Mouse (Mus musculus) spleen, embryonic (tissue): ENCODE results near the gene Rasal1.

Experiments used
- CTCF ChIA-PET: fragments of 350-600 bp; sonication (Branson Sonifier 250); formaldehyde crosslinking; loops from one replicate; lab custom pipeline; 2022; lab: Charles Lee

Gene Rasal1

DNA sequence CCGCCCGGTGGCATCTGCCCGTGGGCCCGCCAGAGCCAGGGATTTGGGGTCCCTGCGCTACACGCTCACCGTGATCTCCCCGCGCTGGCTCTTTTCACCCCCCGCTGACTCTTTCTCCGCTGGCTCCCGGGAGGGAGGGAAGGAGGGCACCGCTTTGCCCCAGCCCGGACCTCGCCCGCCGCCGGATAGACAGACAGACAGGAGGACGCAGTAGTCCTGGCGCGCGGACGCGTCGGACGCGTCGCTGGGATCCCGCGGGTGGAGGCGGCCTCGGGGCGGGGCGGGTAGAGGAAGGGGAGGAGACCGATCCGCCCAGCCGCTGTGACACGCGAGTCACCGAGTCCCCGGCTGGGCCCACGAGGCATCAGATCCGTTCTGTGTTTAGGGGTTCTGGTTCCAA is 62.8 kb downstream of the Rasal1 start:
- CTCF ChIA-PET = no interaction called here

DNA sequence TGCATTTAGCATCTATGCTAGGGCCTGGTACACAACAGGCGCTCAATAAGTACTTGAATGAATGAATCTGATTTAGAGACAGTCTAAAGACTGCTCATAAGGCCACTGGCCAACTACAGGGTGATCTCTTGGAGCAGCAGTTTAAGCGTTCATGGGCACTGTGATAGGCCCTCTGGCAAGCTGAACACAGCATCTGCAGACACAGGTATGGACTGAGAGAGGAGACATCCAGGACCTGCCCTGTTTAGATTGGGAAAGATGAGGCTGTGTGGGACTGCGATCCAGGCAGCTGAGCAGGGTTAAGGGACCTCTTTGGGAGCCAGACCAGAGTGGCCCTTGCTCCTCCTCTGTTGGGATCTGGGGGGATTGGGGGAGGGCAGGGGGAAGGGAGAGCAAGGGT is 63.2 kb downstream of the Rasal1 start, which contains the start of gene Dtx1:
Gene Dtx1, minus strand, starts transcription at position 101 of the 400 bp plus-strand sequence.
- CTCF ChIA-PET = interaction anchor here (0.6 kb wide), 1 partner anchor 22 kb away, joined by 3 read pairs; no protein-coding TSS in a partner anchor

DNA sequence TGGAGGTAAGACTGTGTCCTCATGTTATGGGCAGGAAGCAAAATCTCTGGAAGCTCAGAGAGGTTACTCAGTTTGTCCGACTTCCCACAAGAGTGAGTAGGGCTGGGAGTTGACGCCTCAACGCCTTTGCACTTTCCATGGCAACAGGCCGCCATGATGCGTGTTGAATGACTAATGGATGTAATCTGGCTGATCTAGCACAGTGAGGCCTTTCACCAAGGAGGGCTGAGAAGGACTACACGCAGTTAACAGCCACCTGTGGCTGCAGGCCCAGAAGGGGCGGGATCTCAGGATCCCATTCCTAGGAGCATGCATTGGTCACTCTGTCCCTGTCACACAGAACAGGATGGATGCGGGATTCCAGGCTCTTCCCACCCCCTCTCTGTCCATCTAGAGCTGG is 64.1 kb downstream of the Rasal1 start:
- CTCF ChIA-PET = no interaction called here

DNA sequence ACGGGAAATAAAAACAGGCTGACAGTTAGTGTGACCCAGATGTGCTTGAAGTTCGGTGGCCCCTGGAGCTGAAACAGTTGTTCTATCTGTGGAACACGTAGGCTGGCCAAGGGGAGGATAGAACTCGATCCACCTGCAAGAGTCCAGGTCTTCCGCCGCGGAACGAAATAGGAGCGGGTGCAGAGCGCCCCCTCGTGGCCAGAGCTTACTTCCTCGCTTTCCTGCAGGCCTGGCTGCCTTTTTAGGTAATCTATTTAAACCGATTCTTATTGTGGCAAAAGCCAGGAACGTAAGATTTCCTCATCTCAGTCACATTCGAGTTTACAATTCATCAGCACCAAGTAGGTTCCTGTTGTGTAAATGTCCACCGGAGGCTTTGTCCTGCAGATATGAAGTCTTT is 65.7 kb downstream of the Rasal1 start:
- CTCF ChIA-PET = interaction anchor here (0.6 to 2.8 kb wide), 3 partner anchors 35 to 100 kb away, joined by 3 to 29 read pairs (median 15); no protein-coding TSS in a partner anchor

DNA sequence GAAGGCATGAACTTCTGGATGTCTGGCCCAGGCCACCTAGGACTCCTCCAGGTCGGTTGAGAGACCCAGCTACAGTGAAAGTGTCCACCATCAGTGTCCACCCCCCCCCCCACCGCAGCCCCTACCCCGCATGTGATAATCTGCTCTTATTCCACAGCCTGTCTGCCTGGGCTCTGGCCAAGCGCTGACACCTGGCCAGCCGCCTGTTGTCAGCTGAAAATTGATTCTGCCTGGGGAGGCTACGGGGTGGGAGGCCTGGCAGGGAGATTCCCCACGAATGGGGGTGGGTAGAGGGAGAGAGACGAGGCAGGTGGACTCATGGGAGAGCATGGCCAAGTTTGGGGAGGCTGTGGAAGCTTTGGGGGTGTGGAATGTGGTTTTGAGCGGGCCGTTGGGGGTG is 68.5 kb downstream of the Rasal1 start:
- CTCF ChIA-PET = interaction anchor here (0.6 kb wide), 1 partner anchor 111 kb away, joined by 4 read pairs; no protein-coding TSS in a partner anchor

DNA sequence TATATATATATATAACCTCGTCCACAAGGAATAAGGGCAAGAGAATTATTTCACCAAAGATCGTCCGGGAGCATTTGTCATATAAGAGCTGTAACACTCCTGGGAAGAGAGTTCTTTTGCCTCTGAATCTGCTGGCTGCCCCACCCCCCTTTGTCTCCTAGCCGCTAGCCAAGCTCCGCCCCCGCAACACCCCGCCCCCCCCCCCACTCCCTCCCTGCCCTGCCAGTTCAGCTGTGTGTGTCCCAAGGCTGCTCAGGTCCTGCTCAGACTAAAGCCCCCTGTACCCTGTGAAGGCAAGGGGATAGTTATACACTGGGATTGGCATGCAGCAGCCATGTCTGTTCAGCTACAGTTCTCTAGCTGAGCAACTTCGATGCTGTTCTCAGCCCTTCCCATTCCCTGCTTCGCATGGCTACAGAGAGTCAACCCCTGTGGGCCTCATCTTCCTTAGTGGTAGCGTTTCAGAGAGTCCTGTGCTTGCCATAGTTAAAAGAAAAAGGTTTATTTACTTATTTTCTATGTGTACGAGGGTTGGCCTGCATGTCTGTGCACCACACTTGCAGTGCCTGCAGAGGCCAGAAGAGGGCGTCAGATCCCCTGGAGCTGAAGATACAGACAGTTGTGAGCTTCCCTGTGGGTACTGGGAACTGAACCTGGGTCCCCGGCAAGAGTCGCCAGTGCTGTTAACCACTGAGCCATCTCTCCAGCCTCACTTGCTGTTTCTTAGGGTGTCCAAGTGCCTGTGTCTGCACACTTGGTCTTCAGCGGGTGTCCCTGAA is 70.2 kb downstream of the Rasal1 start:
- CTCF ChIA-PET = interaction anchor here (0.6 kb wide), 1 partner anchor 101 kb away, joined by 4 read pairs; no protein-coding TSS in a partner anchor

DNA sequence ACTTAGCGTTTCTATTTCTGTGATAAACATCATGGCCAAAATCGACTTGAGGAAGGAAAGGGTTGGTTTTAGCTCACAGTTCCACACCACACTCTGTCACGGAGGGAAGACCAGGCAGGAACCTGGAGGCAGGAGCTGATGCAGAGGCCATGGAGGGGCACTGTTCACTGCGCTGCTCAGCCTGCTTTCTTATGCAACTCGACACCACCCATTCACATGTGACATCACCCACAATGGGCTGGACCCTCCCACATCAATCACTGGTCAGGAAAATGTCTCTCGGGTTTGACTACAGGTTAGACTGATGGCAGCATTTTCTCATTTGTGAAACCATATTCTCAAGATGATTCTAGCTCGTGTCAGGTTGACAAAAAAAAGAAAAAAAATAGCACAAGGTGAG is 72.4 kb downstream of the Rasal1 start:
- CTCF ChIA-PET = interaction anchor here (0.6 to 0.7 kb wide), 2 partner anchors 221 to 488 kb away, joined by 4 to 7 read pairs; no protein-coding TSS in a partner anchor

DNA sequence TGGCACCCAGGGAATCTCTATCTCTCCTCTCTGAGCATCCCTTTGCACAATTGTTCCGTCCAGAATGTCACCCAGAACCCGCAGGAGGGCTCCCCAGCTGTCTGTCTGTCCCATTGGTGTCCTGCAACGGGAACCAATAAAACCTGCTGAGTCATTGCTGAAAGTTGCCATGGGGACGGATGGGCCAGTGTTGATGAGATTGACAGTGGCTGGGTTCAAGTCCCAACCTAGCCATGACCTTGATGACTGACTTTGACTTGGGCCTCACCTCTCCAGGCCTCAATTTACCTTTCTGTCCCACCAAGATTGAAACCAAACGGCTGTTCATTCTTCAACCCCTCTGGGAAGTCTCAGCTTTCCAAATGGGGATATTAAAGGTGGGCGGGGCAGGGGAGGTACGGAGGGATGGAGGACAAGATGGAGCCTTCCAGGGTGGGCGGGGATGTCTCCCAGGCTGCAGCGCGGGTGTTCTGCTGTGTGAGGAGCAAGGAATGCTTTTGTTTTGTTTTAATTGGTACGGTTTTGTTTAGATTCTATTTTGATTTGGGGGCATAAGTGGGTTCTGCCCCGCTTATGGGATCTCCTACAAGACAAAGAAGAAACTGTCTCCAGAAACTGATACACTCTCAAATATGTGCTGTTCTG is 77.3 kb downstream of the Rasal1 start:
- CTCF ChIA-PET = interaction anchor here (0.6 kb wide), 1 partner anchor 110 kb away, joined by 4 read pairs; no protein-coding TSS in a partner anchor
